Mouse (Mus musculus) bone marrow macrophage, adult 2 months (primary cell): ENCODE measurements at regions not wholly inside any gene's neighbourhood (a gene's known extent, or its start where the extent isn't known, plus 50 kb on each side); places are given as distances from the start of the nearest gene placed in this dataset.

ENCODE experiments used
- CTCF ChIP-seq: IDR thresholded peaks from 2 replicates; pipeline ENCODE4 v1.5.1; 2012; ENCODE audit warnings: low read depth, mild to moderate bottlenecking, low read length, moderate library complexity
- POLR2A ChIP-seq: IDR thresholded peaks from 2 replicates; pipeline ENCODE4 v1.6.1; 2012; ENCODE audit warnings: mild to moderate bottlenecking, low read depth, low read length, borderline replicate concordance

DNA sequence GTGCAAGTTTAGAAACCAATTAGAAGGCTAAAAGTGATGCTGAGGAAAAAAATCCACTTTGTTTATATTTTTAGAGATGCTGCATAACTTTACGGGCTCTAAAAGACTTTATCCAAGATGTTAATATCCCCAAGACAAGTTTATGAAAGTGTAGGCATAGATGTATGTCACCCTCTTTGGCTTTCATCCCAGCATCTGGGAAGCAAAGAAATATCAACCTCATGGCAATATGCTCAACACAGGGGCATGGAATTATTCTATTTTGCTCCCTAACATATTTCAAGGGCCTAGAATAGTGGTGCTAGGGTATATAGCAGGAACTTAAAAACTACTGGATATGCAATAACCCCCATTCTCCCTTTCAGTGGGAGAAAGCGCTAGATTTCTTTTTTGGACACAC is 260.0 kb upstream of the Gm21798 start:
- TF ChIP-seq POLR2A (no peak), CTCF (no peak)
